Mouse (Mus musculus) liver, adult 2 months (tissue): ENCODE measurements around the gene Cldn34c2. TPM values are rescaled to one million over a fixed set of nuclear protein-coding genes. Genes with fewer than 3 reads are reported as not detected.
"Not testable (repeated sequence)": the region's sequence is repeated elsewhere in the genome, so short reads cannot be mapped to it uniquely, and the experiment has no call there.

Experiments used
- DNase-seq: peaks from one replicate; pipeline ENCODE4 v3.0.0-alpha.2; 2011; ENCODE audit warnings: low read depth, low spot score; ENCODE audit errors: extremely low read depth
- H3K27ac ChIP-seq: fragments of 200-500 bp; replicated peaks from 2 replicates; pipeline ENCODE4 v1.5.1; 2012; ENCODE audit warnings: low read depth, mild to moderate bottlenecking, control low read depth, inconsistent platforms, low read length; ENCODE audit not compliant: insufficient read depth
- H3K27me3 ChIP-seq: fragments of 200-500 bp; 2 replicates; pipeline ENCODE4 v1.6.1; 2012; ENCODE audit warnings: mild to moderate bottlenecking, moderate library complexity, low read length, inconsistent platforms; ENCODE audit not compliant: control insufficient read depth, insufficient read depth
- H3K36me3 ChIP-seq: fragments of 200-500 bp; 2 replicates; pipeline ENCODE4 v1.6.1; 2012; ENCODE audit warnings: low read length, inconsistent platforms; ENCODE audit not compliant: control insufficient read depth, insufficient read depth
- H3K4me1 ChIP-seq: fragments of 200-500 bp; 2 replicates; pipeline ENCODE4 v1.6.1; 2011; ENCODE audit warnings: low read length; ENCODE audit not compliant: control insufficient read depth, insufficient read depth
- H3K4me3 ChIP-seq: fragments of 200-500 bp; 2 replicates; pipeline ENCODE4 v1.5.1; 2011; ENCODE audit warnings: low read depth, mild to moderate bottlenecking, control low read depth, low read length, moderate library complexity; ENCODE audit not compliant: insufficient read depth
- H3K79me2 ChIP-seq: fragments of 200-500 bp; 2 replicates; pipeline ENCODE4 v1.6.1; 2012; ENCODE audit warnings: inconsistent platforms, mild to moderate bottlenecking, low read length, moderate library complexity; ENCODE audit not compliant: control insufficient read depth, insufficient read depth
- H3K9ac ChIP-seq: fragments of 200-500 bp; 2 replicates; pipeline ENCODE4 v1.6.1; 2012; ENCODE audit warnings: low read depth, mild to moderate bottlenecking, control low read depth, inconsistent platforms, low read length
- WGBS: fragments of 180-500 bp; shearing (Covaris S2); methylation state at CpG from one replicate; pipeline ENCODE4 v1.1.7; 2018; 5-methylcytosine and 5-hydroxymethylcytosine counted together
- polyA plus RNA-seq: library from polyadenylated mRNA; depleted of rRNA; stranded (reverse); fragments of >200 nt; gene quantifications from 2 replicates; pipeline ENCODE4 v1.2.3, GENCODE M21; 2012; rRNA removed
- total RNA-seq: library from RNA; depleted of rRNA; stranded (reverse); fragments of >200 nt; gene quantifications from 2 replicates; pipeline ENCODE4 v1.2.3, GENCODE M21; 2014; rRNA removed

Gene Cldn34c2
- total RNA-seq = not detected in 2 replicates
- polyA plus RNA-seq = not detected in 2 replicates

DNA sequence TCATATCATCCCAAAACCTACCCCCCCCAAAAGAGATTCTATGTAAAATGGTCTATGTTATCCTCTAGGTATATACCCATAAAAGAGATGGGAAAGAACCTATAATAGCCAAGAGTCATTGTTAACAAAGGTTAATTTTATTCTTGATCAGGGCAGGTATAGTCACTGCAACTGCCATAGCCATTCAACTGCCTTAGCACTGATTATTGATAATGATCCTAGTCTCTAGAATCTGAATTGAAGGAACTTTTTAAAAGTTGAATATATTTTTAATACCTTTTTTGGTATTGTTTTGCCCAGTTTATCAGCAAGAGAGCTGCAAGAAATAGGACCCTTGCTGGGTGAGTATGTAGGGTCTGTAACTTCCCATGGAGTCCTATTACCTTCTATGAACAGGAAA is at the start of gene Cldn34c2:
TSS of gene Cldn34c2 (plus strand) at position 301 of the 400 bp plus-strand sequence.
- H3K4me3 ChIP-seq, DNase-seq, H3K36me3 ChIP-seq, H3K79me2 ChIP-seq, H3K27me3 ChIP-seq, H3K27ac ChIP-seq, H3K4me1 ChIP-seq, H3K9ac ChIP-seq: not testable (repeated sequence)

DNA sequence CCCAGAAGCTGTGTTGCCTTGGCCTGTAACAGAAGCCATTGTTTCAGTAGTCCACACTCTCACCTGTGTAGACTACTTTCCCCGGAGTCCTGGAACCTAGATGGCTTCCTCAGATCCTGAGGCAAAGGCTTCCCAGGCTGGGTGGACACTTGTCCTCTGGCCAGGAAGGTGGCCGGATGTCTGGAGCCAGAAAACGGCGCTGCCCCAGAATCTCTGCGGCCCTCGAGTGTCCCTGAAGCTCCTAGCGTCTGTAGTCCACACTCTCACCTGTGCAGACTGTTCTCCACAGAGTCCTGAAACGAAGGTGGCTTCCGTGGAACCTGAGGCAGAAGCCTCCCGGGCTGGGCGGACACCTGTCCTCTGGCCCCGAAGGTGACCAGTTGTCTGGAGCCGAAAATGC is 30.1 kb upstream of the Cldn34c2 start:
- WGBS = 84% methylated on average over 13 of the region's 13 CpGs
- H3K27me3 ChIP-seq, DNase-seq, H3K9ac ChIP-seq, H3K36me3 ChIP-seq, H3K27ac ChIP-seq, H3K79me2 ChIP-seq, H3K4me1 ChIP-seq, H3K4me3 ChIP-seq: not testable (repeated sequence)

DNA sequence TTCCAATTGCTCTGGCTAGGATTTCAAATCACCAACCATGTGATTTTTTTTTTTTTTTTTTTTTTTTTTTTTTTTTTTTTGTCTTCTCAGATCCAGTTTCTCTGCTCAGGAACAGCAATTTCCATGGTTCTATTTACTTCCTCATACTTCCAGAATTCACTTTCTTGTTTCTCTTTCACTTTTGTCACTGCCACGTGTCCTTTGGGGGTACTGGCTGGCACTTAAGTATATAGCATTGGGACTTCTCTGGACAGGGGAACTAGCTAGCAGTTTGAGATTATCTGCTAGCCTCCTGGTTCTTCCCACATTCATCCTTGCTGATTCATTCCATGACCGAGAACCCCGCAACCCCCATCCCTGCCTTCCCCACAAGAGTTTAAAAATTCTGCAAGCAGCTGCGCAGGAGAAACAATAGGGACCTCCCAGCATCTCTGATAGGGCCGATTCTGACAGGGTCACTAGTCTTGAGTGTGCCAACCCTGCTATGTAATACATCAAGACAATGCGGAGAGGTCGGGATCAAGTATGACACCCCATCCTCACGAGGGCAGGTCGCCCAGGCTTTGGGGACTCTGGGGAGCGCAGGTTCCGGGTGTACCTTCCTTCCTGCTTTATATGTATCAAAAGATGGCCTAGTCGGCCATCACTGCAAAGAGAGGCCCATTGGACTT is 30.8 kb downstream of the Cldn34c2 start:
- not testable (repeated sequence) for H3K79me2 ChIP-seq, H3K4me1 ChIP-seq, H3K27ac ChIP-seq, H3K4me3 ChIP-seq, H3K27me3 ChIP-seq, DNase-seq, H3K36me3 ChIP-seq, H3K9ac ChIP-seq
- 73% methylated on average over 8 of the region's 12 CpGs for WGBS

Other genes with a start within 250 kb of the Cldn34c2 start
- gene Gm17467, start 123.1 kb downstream of the Cldn34c2 start, total RNA-seq = not detected in 2 replicates
- gene Gm17467, start 123.1 kb downstream of the Cldn34c2 start, polyA plus RNA-seq = not detected in 2 replicates
- gene Cldn34c3, start 212.0 kb downstream of the Cldn34c2 start, total RNA-seq = not detected in 2 replicates
- not detected in 2 replicates for gene Cldn34c3, start 212.0 kb downstream of the Cldn34c2 start, polyA plus RNA-seq